14 mouse cellular contexts compared by ENCODE assay signal in the genomic region with DNA sequence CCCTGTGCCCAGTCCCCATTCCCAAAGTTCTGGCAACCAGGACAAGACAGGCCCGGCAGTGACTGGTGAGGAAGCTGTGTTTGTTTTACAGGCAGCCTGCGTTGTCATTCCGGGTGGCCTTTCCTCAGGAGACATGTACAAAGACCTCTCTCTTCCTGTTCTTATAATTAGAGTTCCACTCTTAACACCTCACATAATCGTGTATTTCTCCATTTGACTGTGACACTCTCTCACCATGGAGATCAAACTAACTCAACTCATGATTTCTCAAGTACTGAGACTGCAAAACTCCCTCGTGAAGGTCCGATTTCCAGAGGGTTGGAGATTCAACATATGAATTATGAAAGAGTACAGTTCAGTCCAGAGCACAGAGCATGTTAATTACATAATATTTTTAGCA. TPM values are rescaled to one million over a fixed set of nuclear protein-coding genes. Genes with fewer than 3 reads are reported as not detected.
DNase-seq lines count a peak whose midpoint lies in the region; ATAC-seq and TF ChIP-seq lines count a peak whose summit lies in the region.
"Had no signal": no experiment of that assay in that cellular context is flagged by ENCODE, and none has a peak within 500 bp of the region (broad histone marks: within the 10 kb centered on the region; RNA-seq: fewer than 3 reads in every experiment).

No protein-coding gene starts in this region.

- no peak for TF ChIP-seq POLR2A in liver, adult 2 months (IDR thresholded peaks at IDR 0.05; ENCODE audit: extremely low read depth, insufficient read depth, low read length)

- WGBS in liver, adult 2 months, result 22% methylated on average over 6 of the region's 6 CpGs
- 65% methylated on average over 6 of the region's 6 CpGs for WGBS in embryonic facial prominence, embryonic 10.5 days
- whole genome bisulfite sequencing in liver, embryonic 14.5 days (ENCODE audit: insufficient replicate concordance), result 49% methylated on average over 6 of the region's 6 CpGs

- H3K27me3 ChIP-seq in liver, adult 2 months (ENCODE audit: control insufficient read depth, insufficient read depth, low read length), result no peaks in the 10 kb centered on the region
- no peaks in the 10 kb centered on the region for H3K27me3 ChIP-seq in embryonic facial prominence, embryonic 10.5 days (replicated peaks; ENCODE audit: low read depth, poor library complexity, severe bottlenecking)
- H3K27me3 ChIP-seq in liver, embryonic 14.5 days (ENCODE audit: control insufficient read depth, insufficient read depth, low read length), result no peaks in the 10 kb centered on the region
- H3K27me3 ChIP-seq: hindbrain, embryonic 12.5 days; midbrain, embryonic 12.5 days had no signal

- peak overlapping the region; percentile 71 for H3K9ac ChIP-seq in liver, adult 2 months (ENCODE audit: low read depth, low read length)
- peak overlapping the region; percentile 7; the same call in 1 of the 2 replicates for H3K9ac ChIP-seq in liver, embryonic 14.5 days (replicated peaks)
- H3K9ac ChIP-seq: hindbrain, embryonic 12.5 days; midbrain, embryonic 12.5 days had no signal

- TF ChIP-seq EP300 in liver, embryonic 14.5 days (IDR thresholded peaks at IDR 0.05; ENCODE audit: low read depth), result no peak

- no peaks in the 10 kb centered on the region for H3K79me2 ChIP-seq in liver, adult 2 months (ENCODE audit: control insufficient read depth, insufficient read depth, low read length)

- peak; percentile 35; the same call in 1 of the 2 replicates for ATAC-seq in liver, embryonic 14.5 days (ENCODE audit: insufficient read depth)

- H3K9me3 ChIP-seq in embryonic facial prominence, embryonic 10.5 days, result no peaks in the 10 kb centered on the region
- H3K9me3 ChIP-seq in liver, embryonic 14.5 days (ENCODE audit: control insufficient read depth, low read length), result no peaks in the 10 kb centered on the region
- H3K9me3 ChIP-seq: hindbrain, embryonic 12.5 days; midbrain, embryonic 12.5 days had no signal

- no peaks in the 10 kb centered on the region; the same call in 1 of the 2 replicates for H3K36me3 ChIP-seq in liver, adult 2 months (ENCODE audit: control insufficient read depth, insufficient read depth, low read length)
- no peaks in the 10 kb centered on the region for H3K36me3 ChIP-seq in embryonic facial prominence, embryonic 10.5 days (replicated peaks)
- H3K36me3 ChIP-seq in liver, embryonic 14.5 days (replicated peaks; ENCODE audit: control insufficient read depth, insufficient read depth, low read depth), result no peaks in the 10 kb centered on the region
- H3K36me3 ChIP-seq: hindbrain, embryonic 12.5 days; midbrain, embryonic 12.5 days had no signal

- peak overlapping the region; percentile 42 for H3K4me3 ChIP-seq in gastrocnemius, adult 2 months
- H3K4me3 ChIP-seq in liver, adult 2 months (ENCODE audit: insufficient read depth, low read depth, low read length), result peak overlapping the region; percentile 48
- H3K4me3 ChIP-seq in embryonic facial prominence, embryonic 10.5 days, result no peak overlapping the region
- H3K4me3 ChIP-seq in liver, embryonic 14.5 days (ENCODE audit: insufficient read depth in 1 of 2, low read depth in 2 of 2, low read length in 2 of 2), result peak overlapping the region; percentile 26 to 28; a peak in 2 of 4 replicates
- H3K4me3 ChIP-seq: hindbrain, embryonic 12.5 days; midbrain, embryonic 12.5 days had no signal

- no peaks in the 10 kb centered on the region for H3K4me1 ChIP-seq in liver, adult 2 months (ENCODE audit: control insufficient read depth, insufficient read depth, low read length)
- H3K4me1 ChIP-seq in embryonic facial prominence, embryonic 10.5 days, result peaks cover 46% of the 10 kb centered on the region
- peaks cover 9 to 16% of the 10 kb centered on the region in 2 experiments for H3K4me1 ChIP-seq in liver, embryonic 14.5 days (replicated peaks; ENCODE audit: control insufficient read depth in 2 of 2, insufficient read depth in 2 of 2, low read length in 1 of 2)
- H3K4me1 ChIP-seq: hindbrain, embryonic 12.5 days had no signal

- H3K27ac ChIP-seq in gastrocnemius, adult 2 months, result peak overlapping the region; percentile 16; the same call in 1 of the 2 replicates
- H3K27ac ChIP-seq in liver, adult 2 months (replicated peaks; ENCODE audit: insufficient read depth, low read depth, low read length), result peak overlapping the region; percentile 90
- H3K27ac ChIP-seq in embryonic facial prominence, embryonic 10.5 days (replicated peaks), result peak overlapping the region; percentile 71
- H3K27ac ChIP-seq in liver, embryonic 14.5 days, result peak overlapping the region; percentile 22; the same call in 1 of the 2 replicates
- H3K27ac ChIP-seq: hindbrain, embryonic 12.5 days; midbrain, embryonic 12.5 days had no signal

- peak overlapping the region; percentile 57 for H3K4me2 ChIP-seq in liver, embryonic 14.5 days (ENCODE audit: low read depth)
- H3K4me2 ChIP-seq: hindbrain, embryonic 12.5 days; midbrain, embryonic 12.5 days had no signal

- intact Hi-C loops in gastrocnemius, adult 2 months (cut with DNase I), result no loop called here

- no peak for TF ChIP-seq CTCF in gastrocnemius, adult 2 months (IDR thresholded peaks at IDR 0.05)
- no peak for TF ChIP-seq CTCF in liver, adult 2 months (IDR thresholded peaks at IDR 0.05; ENCODE audit: low read depth, low read length)
- no peak for TF ChIP-seq CTCF in liver, embryonic 14.5 days (IDR thresholded peaks at IDR 0.05; ENCODE audit: low read depth)

- no peak for DNase-seq in gastrocnemius, adult 2 months
- no peak for DNase-seq in gastrocnemius, postnatal 4 days (ENCODE audit: low spot score in 2 of 2)
- no peak for DNase-seq in liver, adult 2 months (ENCODE audit: extremely low read depth, low read depth, low spot score)
- DNase-seq in liver, result no peak
- no peak for DNase-seq in embryonic facial prominence, embryonic 10.5 days (ENCODE audit: low spot score)
- DNase-seq in liver, embryonic 14.5 days (ENCODE audit: low read depth in 3 of 3, low spot score in 3 of 3), result no peak
- no peak for DNase-seq in layer of hippocampus, adult 11-12 months (ENCODE audit: low spot score)
- DNase-seq in layer of hippocampus, postnatal 36 days, result no peak
- DNase-seq: cerebellum, adult 2 months had no signal

RNA-seq across cellular contexts. Expression of a gene that starts 19.7 kb away (rescaled TPM):
- 1 to 10 TPM; 1.4 to 1.6 TPM for total RNA-seq in gastrocnemius, adult 2 months (2021)
- total RNA-seq in gastrocnemius, postnatal 4 days (2021), result 10 to 100 TPM in 1 of 2 experiments, 1 to 10 TPM in 1; 8.3 to 11.7 TPM
- total RNA-seq in liver, adult 2 months (2014; rRNA removed), result 7.4 and 7.5 TPM in 2 replicates
- polyA plus RNA-seq in liver, adult 2 months (2012; rRNA removed), result 0.84 and 1.2 TPM in 2 replicates
- polyA plus RNA-seq in embryonic facial prominence, embryonic 10.5 days (2016; fragmentation: Nextera tagmentation; extraction: Ambion mirVana), result 13.4 and 15.2 TPM in 2 replicates
- 2.1 and 6.2 TPM in 2 replicates for polyA plus RNA-seq in liver, embryonic 14.5 days (2012; rRNA removed)
- 6.2 and 8.5 TPM in 2 replicates for polyA plus RNA-seq in liver, embryonic 14.5 days (2014; fragmentation: Nextera tagmentation; extraction: Ambion mirVana)
- total RNA-seq in layer of hippocampus, postnatal 36 days (2021), result 1 to 10 TPM; 2.3 to 3.1 TPM

RNA-seq across cellular contexts. Expression of a gene that starts 38.0 kb away (rescaled TPM):
- total RNA-seq in gastrocnemius, adult 2 months (2021), result not detected
- total RNA-seq in gastrocnemius, postnatal 4 days (2021), result under 1 TPM; 0.36 to 0.37 TPM
- 0.27 TPM in 1 of 2 replicates, not detected in the other for total RNA-seq in liver, adult 2 months (2014; rRNA removed)
- polyA plus RNA-seq in liver, adult 2 months (2012; rRNA removed), result not detected in 2 replicates
- polyA plus RNA-seq in embryonic facial prominence, embryonic 10.5 days (2016; fragmentation: Nextera tagmentation; extraction: Ambion mirVana), result 0.91 and 1.3 TPM in 2 replicates
- polyA plus RNA-seq in liver, embryonic 14.5 days (2012; rRNA removed), result 0.17 TPM in 1 of 2 replicates, not detected in the other
- 0.37 TPM in 1 of 2 replicates, not detected in the other for polyA plus RNA-seq in liver, embryonic 14.5 days (2014; fragmentation: Nextera tagmentation; extraction: Ambion mirVana)
- total RNA-seq in layer of hippocampus, postnatal 36 days (2021), result not detected
- total RNA-seq: gastrocnemius, postnatal 25 days; left cerebral cortex, adult 18-20 months had no signal
- polyA plus RNA-seq: cerebellum, adult 2 months; cortical plate, adult 2 months had no signal

Comparison
In these comparisons a context has a peak if more than half of its experiments do, and no peak if none do; other contexts are left out.
1. H3K27ac ChIP-seq: peak in every context shown above with its lines; median percentile 90 in liver, adult 2 months; 71 in embryonic facial prominence, embryonic 10.5 days; 22 in liver, embryonic 14.5 days; 16 in gastrocnemius, adult 2 months.